Mouse (Mus musculus) liver, embryonic 14.5 days (tissue): ENCODE results near the gene Lrmda. TPM values are rescaled to one million over a fixed set of nuclear protein-coding genes. Genes with fewer than 3 reads are reported as not detected.

Experiments
- ATAC-seq: fragments of 200-750 bp; cut with Nextera tagmentation; 2 replicates; pipeline ENCODE4 v1.8.0; 2017; ENCODE audit warnings: moderate number of reproducible peaks, mild to moderate bottlenecking, moderate library complexity; ENCODE audit not compliant: insufficient read depth
- DNase-seq, 3 experiments: peaks; one replicate each; pipeline ENCODE4 v3.0.0-alpha.2; 2012 to 2013; ENCODE audit warnings: low read depth in 3 of 3, low spot score in 3 of 3
- H3K27ac ChIP-seq: fragments of 300-500 bp; sonication (generic); 2 replicates; pipeline ENCODE4 v1.5.1; 2014; ENCODE audit warnings: moderate library complexity, mild to moderate bottlenecking, control low read depth, inconsistent platforms
- H3K27me3 ChIP-seq: fragments of 300-500 bp; sonication (generic); 2 replicates; pipeline ENCODE4 v1.6.1; 2014; ENCODE audit warnings: mild to moderate bottlenecking, low read length, moderate library complexity; ENCODE audit not compliant: control insufficient read depth, insufficient read depth
- H3K36me3 ChIP-seq: fragments of 300-500 bp; sonication (generic); replicated peaks from 2 replicates; pipeline ENCODE4 v1.6.1; 2014; ENCODE audit warnings: low read depth; ENCODE audit not compliant: control insufficient read depth, insufficient read depth
- H3K4me1 ChIP-seq, 2 experiments: fragments of 200-500 bp in 1 of 2; fragments of 300-500 bp in 1 of 2; sonication (generic) in 1 of 2; replicated peaks; 2 replicates each; pipeline ENCODE4 v1.6.1; 2012 to 2014; ENCODE audit warnings: antibody characterized with exemption in 1 of 2, inconsistent platforms in 1 of 2, low read length in 1 of 2; ENCODE audit not compliant: control insufficient read depth in 2 of 2, insufficient read depth in 2 of 2
- H3K4me2 ChIP-seq: fragments of 300-500 bp; sonication (generic); 2 replicates; pipeline ENCODE4 v1.6.1; 2014; ENCODE audit warnings: low read depth, mild to moderate bottlenecking, control low read depth, moderate library complexity
- H3K4me3 ChIP-seq, 2 experiments: fragments of 200-500 bp in 1 of 2; fragments of 300-500 bp in 1 of 2; sonication (generic) in 1 of 2; 2 replicates each; pipeline ENCODE4 v1.5.1; 2012 to 2014; ENCODE audit warnings: low read depth in 2 of 2, low read length in 2 of 2, mild to moderate bottlenecking in 2 of 2, control low read depth in 1 of 2, inconsistent platforms in 1 of 2, moderate library complexity in 1 of 2; ENCODE audit not compliant: insufficient read depth in 1 of 2
- H3K9ac ChIP-seq: fragments of 300-500 bp; sonication (generic); replicated peaks from 2 replicates; pipeline ENCODE4 v1.6.1; 2014; ENCODE audit warnings: mild to moderate bottlenecking, control low read depth, moderate library complexity
- H3K9me3 ChIP-seq: fragments of 300-500 bp; sonication (generic); 2 replicates; pipeline ENCODE4 v1.6.1; 2016; ENCODE audit warnings: low read length, mixed read lengths; ENCODE audit not compliant: control insufficient read depth
- CTCF ChIP-seq: IDR thresholded peaks from 2 replicates; pipeline ENCODE4 v1.5.1; 2016; ENCODE audit warnings: antibody characterized with exemption, low read depth, control low read depth
- EP300 ChIP-seq: IDR thresholded peaks from 2 replicates; pipeline ENCODE4 v1.6.1; 2016; ENCODE audit warnings: antibody characterized with exemption, low read depth
- WGBS: fragments of 180-500 bp; shearing (Covaris S2); extraction: QIAGEN DNeasy Blood & Tissue Kit; methylation state at CpG from one replicate; pipeline ENCODE4 v1.1.7; 2014; ENCODE audit not compliant: insufficient replicate concordance; 5-methylcytosine and 5-hydroxymethylcytosine counted together
- polyA plus RNA-seq, 2 experiments: library from polyadenylated mRNA; depleted of rRNA in 1 of 2; stranded (reverse) in 1 of 2; unstranded in 1 of 2; fragments of >200 nt; fragmentation: Nextera tagmentation in 1 of 2; extraction: Ambion mirVana in 1 of 2; gene quantifications; 2 replicates each; pipeline versions ENCODE4 v1.2.1 to v1.2.3; 2012 to 2014

Lrmda gene
- polyA plus RNA-seq, 2 experiments, result 0.18 to 0.22 TPM

DNA sequence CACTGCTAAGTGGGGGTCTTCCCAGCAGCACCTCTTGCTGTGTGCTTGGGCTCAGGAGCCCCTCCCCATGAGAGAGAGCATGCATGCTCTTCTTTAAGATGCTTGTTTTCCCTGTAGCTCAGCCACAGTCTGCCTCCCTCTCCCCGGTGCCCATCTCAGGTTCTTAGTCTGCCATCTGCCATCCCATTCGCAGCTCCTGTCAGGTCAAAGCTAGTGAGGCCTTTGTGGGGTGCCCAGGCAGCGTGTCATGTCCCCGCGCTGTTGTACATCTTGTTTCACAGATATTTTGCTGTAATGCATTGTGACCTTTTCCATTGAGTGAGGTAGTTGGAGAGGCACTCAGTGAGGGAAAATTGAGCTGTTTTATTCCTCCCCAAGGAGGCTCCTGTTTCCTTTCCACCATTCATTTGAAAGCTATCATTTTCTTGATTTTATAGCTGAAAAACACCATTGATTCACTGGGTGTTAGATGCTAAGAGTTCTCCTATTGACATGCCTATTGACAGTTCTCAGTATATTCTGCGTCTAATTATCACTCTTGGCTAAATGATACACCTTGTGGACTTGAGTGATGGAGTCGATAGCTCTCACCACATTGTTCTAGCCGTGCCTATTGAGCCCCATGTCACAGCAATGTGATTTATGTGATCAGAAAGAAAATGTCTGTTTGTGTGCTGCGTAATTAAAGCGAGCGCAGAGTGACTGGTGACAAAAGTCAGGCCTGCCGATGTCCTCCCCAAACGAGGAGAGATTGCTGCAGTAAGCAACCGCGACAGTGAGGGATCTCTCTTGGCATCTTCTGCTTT is 335.5 kb downstream of the Lrmda start:
- H3K36me3 ChIP-seq, result no peaks in the 10 kb centered on the region
- no peaks in the 10 kb centered on the region for H3K4me1 ChIP-seq
- WGBS, result 69% methylated on average over 15 of the region's 15 CpGs
- no peak overlapping the region for H3K9ac ChIP-seq
- DNase-seq, result no peak
- no peaks in the 10 kb centered on the region for H3K9me3 ChIP-seq
- H3K4me2 ChIP-seq, result no peak overlapping the region
- no peak for ATAC-seq
- H3K27ac ChIP-seq, result no peak overlapping the region
- H3K27me3 ChIP-seq, result no peaks in the 10 kb centered on the region
- no peak for TF ChIP-seq CTCF
- TF ChIP-seq EP300, result no peak
- H3K4me3 ChIP-seq, result no peak overlapping the region

DNA sequence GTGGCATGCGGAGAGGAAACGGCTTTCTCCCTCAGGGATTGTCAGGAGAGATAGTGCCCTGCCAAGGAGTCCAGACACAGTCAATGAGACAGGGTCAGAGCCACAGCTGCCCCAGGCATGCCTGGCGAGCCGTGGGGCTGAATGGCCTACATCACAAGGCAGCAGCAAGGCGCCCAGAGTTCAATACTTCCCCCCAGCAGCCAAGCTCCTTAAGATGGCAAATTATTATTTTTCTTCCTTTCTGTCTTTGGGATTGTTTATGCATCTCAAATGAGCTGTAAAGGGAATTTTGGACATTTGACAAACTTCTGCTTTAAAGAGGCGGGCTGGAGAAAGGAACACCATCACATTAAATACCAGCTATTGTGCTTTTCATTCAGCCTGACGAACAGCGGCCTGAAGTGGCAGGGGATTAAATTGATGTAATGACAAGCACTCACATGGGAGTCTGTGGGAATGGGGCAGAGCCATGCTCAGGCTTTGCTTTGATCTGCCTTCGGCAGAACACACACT is 338.5 kb downstream of the Lrmda start:
- DNase-seq (no peak), ATAC-seq (no peak)
- Histone ChIP-seq H3K4me3 (no peak overlapping the region), H3K4me1 (no peaks in the 10 kb centered on the region), H3K36me3 (no peaks in the 10 kb centered on the region), H3K4me2 (no peak overlapping the region), H3K27me3 (no peaks in the 10 kb centered on the region), H3K27ac (no peak overlapping the region), H3K9ac (no peak overlapping the region), H3K9me3 (no peaks in the 10 kb centered on the region)
- 67% methylated on average over 9 of the region's 9 CpGs for WGBS
- TF ChIP-seq EP300 (no peak), CTCF (no peak)

DNA sequence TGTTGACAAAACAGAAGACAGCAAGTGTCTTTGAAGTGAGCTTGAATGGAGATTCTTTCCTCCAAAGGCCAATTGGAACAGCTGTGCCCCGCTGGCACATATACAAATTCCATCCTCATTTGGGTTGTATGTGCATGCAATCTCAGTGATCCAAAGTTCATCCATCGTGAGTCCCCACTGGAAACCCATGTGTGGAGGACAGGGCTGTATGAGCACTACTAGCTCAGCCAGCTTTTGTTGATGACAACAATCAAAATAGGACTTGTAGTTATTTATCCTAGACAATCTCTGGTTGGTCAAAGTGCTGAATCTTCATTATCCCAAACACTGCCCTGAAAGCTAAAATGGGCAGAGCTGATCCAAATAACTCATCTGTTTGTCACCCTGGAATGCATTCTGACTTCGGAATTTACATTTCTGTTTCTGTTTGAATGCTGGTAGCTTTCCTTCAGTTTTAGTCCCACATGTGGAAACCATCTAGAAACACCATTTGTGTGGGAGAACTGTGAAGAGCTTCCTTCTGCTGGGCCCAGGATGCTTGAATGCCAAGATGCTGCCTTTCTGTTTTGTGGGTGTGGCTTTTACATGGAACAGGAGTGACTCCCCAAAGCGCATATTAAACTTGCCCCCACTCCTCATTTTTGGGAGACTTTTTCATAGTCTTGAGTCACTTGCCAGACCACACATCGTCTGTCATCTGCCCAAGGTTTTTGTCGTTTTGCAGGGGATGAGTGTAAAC is 344.7 kb downstream of the Lrmda start:
- DNase-seq, result no peak
- no peak overlapping the region for H3K4me2 ChIP-seq
- no peaks in the 10 kb centered on the region for H3K4me1 ChIP-seq
- no peaks in the 10 kb centered on the region for H3K36me3 ChIP-seq
- no peak for TF ChIP-seq CTCF
- no peak for TF ChIP-seq EP300
- H3K9ac ChIP-seq, result no peak overlapping the region
- no peaks in the 10 kb centered on the region for H3K27me3 ChIP-seq
- no peak overlapping the region for H3K4me3 ChIP-seq
- no peak overlapping the region for H3K27ac ChIP-seq
- WGBS, result 61% methylated on average over 6 of the region's 6 CpGs
- no peaks in the 10 kb centered on the region for H3K9me3 ChIP-seq
- no peak for ATAC-seq

DNA sequence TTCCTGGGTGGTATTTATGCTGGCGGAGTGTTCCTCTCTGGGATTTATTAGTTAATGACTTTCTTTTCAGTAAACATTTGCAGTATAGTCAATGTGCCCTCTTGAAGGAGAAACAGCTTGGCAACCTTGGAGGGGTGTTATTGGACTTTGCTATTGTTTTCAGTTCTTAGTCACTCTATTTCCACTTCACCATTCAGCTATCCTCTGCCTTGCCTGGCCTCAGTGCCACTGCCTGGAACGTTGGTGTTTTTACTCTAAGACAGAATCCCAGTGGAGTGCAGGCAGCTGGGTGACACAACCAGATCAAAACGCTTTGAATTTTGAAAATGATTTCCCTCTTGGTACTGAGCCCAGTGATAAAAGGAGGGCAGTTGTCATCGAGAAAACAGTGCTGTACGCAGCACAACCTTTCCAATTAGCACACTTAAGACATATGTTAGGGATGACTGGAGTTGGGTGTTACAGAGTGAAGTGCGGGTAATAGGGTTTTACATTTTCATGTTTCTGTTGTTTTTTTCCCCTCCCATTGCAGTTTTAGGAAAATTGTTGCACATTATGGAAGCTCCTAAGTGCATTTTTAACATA is 345.4 kb downstream of the Lrmda start:
- no peak for DNase-seq
- WGBS, result 62% methylated on average over 6 of the region's 6 CpGs
- H3K9me3 ChIP-seq, result no peaks in the 10 kb centered on the region
- no peak overlapping the region for H3K4me2 ChIP-seq
- no peak overlapping the region for H3K4me3 ChIP-seq
- TF ChIP-seq EP300, result no peak
- TF ChIP-seq CTCF, result no peak
- H3K36me3 ChIP-seq, result no peaks in the 10 kb centered on the region
- H3K27ac ChIP-seq, result no peak overlapping the region
- H3K9ac ChIP-seq, result no peak overlapping the region
- H3K4me1 ChIP-seq, result no peaks in the 10 kb centered on the region
- no peak for ATAC-seq
- no peaks in the 10 kb centered on the region for H3K27me3 ChIP-seq

DNA sequence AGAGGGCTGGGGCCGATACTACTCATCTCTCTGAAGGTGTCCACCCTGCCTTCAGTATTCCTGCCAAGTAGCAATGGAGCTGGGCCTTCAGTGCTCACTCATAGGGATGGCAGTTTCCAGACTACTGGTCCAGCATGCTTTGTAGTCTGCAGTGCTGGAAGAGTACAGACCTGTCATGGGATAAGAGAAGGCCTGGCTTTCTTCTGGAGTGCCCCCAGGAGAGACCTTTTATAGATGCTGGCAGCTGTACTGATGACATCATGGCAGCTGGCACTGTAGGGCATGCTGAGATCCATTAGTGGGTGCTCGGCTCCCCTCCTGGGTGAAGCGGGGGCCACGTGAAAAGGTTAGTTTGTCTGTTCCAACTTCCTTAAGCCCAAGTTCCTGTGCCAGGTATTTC is 348.1 kb downstream of the Lrmda start:
- no peak for ATAC-seq
- 71% methylated on average over 4 of the region's 4 CpGs for WGBS
- no peak overlapping the region for H3K27ac ChIP-seq

More for the DNA sequence above, 348.1 kb downstream of the Lrmda start:
- Histone ChIP-seq H3K4me1 (no peaks in the 10 kb centered on the region; a peak in 1 of 4 replicates), H3K27me3 (no peaks in the 10 kb centered on the region), H3K9me3 (no peaks in the 10 kb centered on the region), H3K4me3 (no peak overlapping the region), H3K36me3 (no peaks in the 10 kb centered on the region), H3K4me2 (no peak overlapping the region), H3K9ac (no peak overlapping the region)
- DNase-seq, result no peak
- TF ChIP-seq CTCF (no peak), EP300 (no peak)
